Mouse (Mus musculus) liver, adult 2 months (tissue): ENCODE measurements around the gene Slco2b1. TPM values are rescaled to one million over a fixed set of nuclear protein-coding genes. Genes with fewer than 3 reads are reported as not detected.

Source experiments
- DNase-seq: peaks from one replicate; pipeline ENCODE4 v3.0.0-alpha.2; 2011; ENCODE audit warnings: low read depth, low spot score; ENCODE audit errors: extremely low read depth
- H3K27ac ChIP-seq: fragments of 200-500 bp; replicated peaks from 2 replicates; pipeline ENCODE4 v1.5.1; 2012; ENCODE audit warnings: low read depth, mild to moderate bottlenecking, control low read depth, inconsistent platforms, low read length; ENCODE audit not compliant: insufficient read depth
- H3K27me3 ChIP-seq: fragments of 200-500 bp; 2 replicates; pipeline ENCODE4 v1.6.1; 2012; ENCODE audit warnings: mild to moderate bottlenecking, moderate library complexity, low read length, inconsistent platforms; ENCODE audit not compliant: control insufficient read depth, insufficient read depth
- H3K36me3 ChIP-seq: fragments of 200-500 bp; 2 replicates; pipeline ENCODE4 v1.6.1; 2012; ENCODE audit warnings: low read length, inconsistent platforms; ENCODE audit not compliant: control insufficient read depth, insufficient read depth
- H3K4me1 ChIP-seq: fragments of 200-500 bp; 2 replicates; pipeline ENCODE4 v1.6.1; 2011; ENCODE audit warnings: low read length; ENCODE audit not compliant: control insufficient read depth, insufficient read depth
- H3K4me3 ChIP-seq: fragments of 200-500 bp; 2 replicates; pipeline ENCODE4 v1.5.1; 2011; ENCODE audit warnings: low read depth, mild to moderate bottlenecking, control low read depth, low read length, moderate library complexity; ENCODE audit not compliant: insufficient read depth
- H3K79me2 ChIP-seq: fragments of 200-500 bp; 2 replicates; pipeline ENCODE4 v1.6.1; 2012; ENCODE audit warnings: inconsistent platforms, mild to moderate bottlenecking, low read length, moderate library complexity; ENCODE audit not compliant: control insufficient read depth, insufficient read depth
- H3K9ac ChIP-seq: fragments of 200-500 bp; 2 replicates; pipeline ENCODE4 v1.6.1; 2012; ENCODE audit warnings: low read depth, mild to moderate bottlenecking, control low read depth, inconsistent platforms, low read length
- CTCF ChIP-seq: fragments of 200-500 bp; IDR thresholded peaks from 2 replicates; pipeline ENCODE4 v1.5.1; 2011; ENCODE audit warnings: low read depth, low read length, control low read depth
- POLR2A ChIP-seq: fragments of 200-500 bp; IDR thresholded peaks from 2 replicates; pipeline ENCODE4 v1.6.1; 2011; ENCODE audit warnings: low read length, control low read depth; ENCODE audit not compliant: insufficient read depth; ENCODE audit errors: extremely low read depth
- WGBS: fragments of 180-500 bp; shearing (Covaris S2); methylation state at CpG from one replicate; pipeline ENCODE4 v1.1.7; 2018; 5-methylcytosine and 5-hydroxymethylcytosine counted together
- polyA plus RNA-seq: library from polyadenylated mRNA; depleted of rRNA; stranded (reverse); fragments of >200 nt; gene quantifications from 2 replicates; pipeline ENCODE4 v1.2.3, GENCODE M21; 2012
- total RNA-seq: library from RNA; depleted of rRNA; stranded (reverse); fragments of >200 nt; gene quantifications from 2 replicates; pipeline ENCODE4 v1.2.3, GENCODE M21; 2014

Slco2b1 gene
- total and polyA plus RNA-seq, 2 experiments: 107 to 134 TPM

GRCm38 (mm10) chr7:99661071-99661470 lies 50.1 kb downstream of the Slco2b1 start:
- peaks cover 7% of the 10 kb centered on the region for H3K4me1 ChIP-seq
- H3K36me3 ChIP-seq: peaks cover 25% of the 10 kb centered on the region
- H3K79me2 ChIP-seq: no peaks in the 10 kb centered on the region
- H3K4me3 ChIP-seq: no peak overlapping the region
- TF ChIP-seq POLR2A (no peak), CTCF (no peak)
- H3K27me3 ChIP-seq: no peaks in the 10 kb centered on the region
- H3K9ac ChIP-seq: no peak overlapping the region
- WGBS: 92% methylated on average over 9 of the region's 9 CpGs
- no peak for DNase-seq
- H3K27ac ChIP-seq: no peak overlapping the region

- Histone ChIP-seq H3K9ac (no peak overlapping the region), H3K27ac (no peak overlapping the region), H3K4me1 (peaks cover 3% of the 10 kb centered on the region; the same call in 1 of the 2 replicates), H3K79me2 (no peaks in the 10 kb centered on the region), H3K4me3 (no peak overlapping the region), H3K36me3 (peaks cover 23% of the 10 kb centered on the region), H3K27me3 (no peaks in the 10 kb centered on the region)
- peak; percentile 40 for DNase-seq
- 55% methylated on average over 12 of the region's 12 CpGs for WGBS
- peak; percentile 73 for TF ChIP-seq CTCF
- no peak for TF ChIP-seq POLR2A
These were observed 51.6 kb downstream of the Slco2b1 start for GRCm38 (mm10) chr7:99659379-99660029.

DNA sequence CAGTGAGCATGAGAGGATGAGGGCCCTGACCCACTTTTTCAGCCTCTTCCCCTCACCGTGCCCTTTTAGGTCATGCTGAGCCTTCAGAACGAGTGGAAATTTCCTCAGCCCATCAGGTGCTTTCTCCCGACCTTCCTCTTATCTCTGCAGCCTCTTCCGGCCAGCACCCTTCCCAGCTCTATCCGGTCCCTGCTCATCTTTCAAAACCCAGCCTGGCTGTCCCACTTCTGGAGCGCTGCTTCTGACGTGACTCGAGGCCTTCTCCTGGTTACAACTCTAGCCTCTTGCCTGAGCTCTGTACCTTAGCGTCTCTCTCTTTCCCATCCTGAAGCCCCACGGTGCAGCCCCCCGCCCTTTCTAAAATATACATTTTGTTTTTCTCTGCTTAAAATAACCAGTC lies 56.9 kb downstream of the Slco2b1 start:
- Histone ChIP-seq H3K27ac (peak overlapping the region; percentile 19; the same call in 1 of the 2 replicates), H3K27me3 (no peaks in the 10 kb centered on the region), H3K4me1 (0 out of 2 replicates have a peak, but pooled peaks cover 2% of the 10 kb centered on the region), H3K9ac (no peak overlapping the region), H3K36me3 (peaks cover 12% of the 10 kb centered on the region), H3K79me2 (no peaks in the 10 kb centered on the region), H3K4me3 (no peak overlapping the region)
- WGBS: 67% methylated on average over 11 of the region's 11 CpGs
- no peak for DNase-seq
- no peak for TF ChIP-seq POLR2A
- no peak for TF ChIP-seq CTCF

- peaks cover 1% of the 10 kb centered on the region; the same call in 1 of the 2 replicates for H3K4me1 ChIP-seq
- DNase-seq: no peak
- no peak overlapping the region for H3K9ac ChIP-seq
- H3K36me3 ChIP-seq: no peaks in the 10 kb centered on the region
- H3K27ac ChIP-seq: no peak overlapping the region
- no peak for TF ChIP-seq CTCF
- TF ChIP-seq POLR2A: no peak
- H3K79me2 ChIP-seq: no peaks in the 10 kb centered on the region
- WGBS: 65% methylated on average over 4 of the region's 4 CpGs
- H3K27me3 ChIP-seq: no peaks in the 10 kb centered on the region
- no peak overlapping the region for H3K4me3 ChIP-seq
These were observed 61.6 kb downstream of the Slco2b1 start for GRCm38 (mm10) chr7:99649585-99649984.

DNA sequence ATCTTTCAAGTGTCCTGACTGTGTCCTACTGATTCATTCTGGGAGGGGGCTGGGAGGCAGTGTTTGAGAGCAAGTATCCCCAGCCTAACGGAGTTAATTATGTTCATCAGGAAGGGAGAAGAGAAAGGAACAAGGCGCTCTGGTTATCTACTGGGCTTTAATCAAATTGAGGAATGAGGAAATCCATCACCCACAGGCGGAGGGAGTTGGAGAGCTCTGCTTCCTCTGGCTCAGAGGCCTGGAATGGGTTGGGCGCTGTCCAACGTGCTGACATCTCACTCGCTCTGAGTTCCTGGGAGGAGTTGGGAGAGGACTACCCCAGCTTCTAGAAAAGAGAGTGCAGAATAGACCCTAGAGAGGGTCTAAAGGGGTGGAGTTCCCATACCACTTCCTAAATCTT lies 62.5 kb downstream of the Slco2b1 start:
- no peak for DNase-seq
- 0 out of 2 replicates have a peak, but pooled peaks have one; percentile 8 for TF ChIP-seq CTCF
- no peak for TF ChIP-seq POLR2A
- no peak overlapping the region for H3K9ac ChIP-seq
- no peaks in the 10 kb centered on the region; the same call in 1 of the 2 replicates for H3K4me1 ChIP-seq
- H3K27me3 ChIP-seq: no peaks in the 10 kb centered on the region
- no peak overlapping the region for H3K4me3 ChIP-seq
- WGBS: 7% methylated on average over 6 of the region's 6 CpGs
- H3K27ac ChIP-seq: 0 out of 2 replicates have a peak overlapping the region, but pooled peaks have one; percentile 35
- H3K79me2 ChIP-seq: no peaks in the 10 kb centered on the region
- no peaks in the 10 kb centered on the region for H3K36me3 ChIP-seq

DNA sequence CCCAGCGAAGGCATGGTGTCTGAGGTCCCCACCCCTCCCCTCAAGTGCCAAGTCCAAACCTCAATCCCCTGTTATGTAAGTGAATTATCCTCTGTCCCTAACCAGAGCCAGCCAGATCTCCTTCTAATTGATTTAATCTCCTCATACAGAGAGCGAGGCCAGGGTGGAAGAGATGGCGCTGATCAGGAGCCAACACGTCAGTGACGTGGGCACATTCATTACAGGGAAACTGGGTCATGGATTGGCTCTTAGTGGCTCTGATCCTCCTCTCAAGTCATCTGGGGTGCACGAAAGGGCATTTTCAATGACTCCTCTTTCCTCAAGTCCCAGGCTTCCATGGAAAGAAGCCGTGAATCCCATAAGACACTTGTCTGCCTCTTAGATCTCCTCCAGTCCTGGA lies 66.4 kb downstream of the Slco2b1 start:
- Histone ChIP-seq H3K27me3 (no peaks in the 10 kb centered on the region), H3K4me3 (no peak overlapping the region), H3K36me3 (no peaks in the 10 kb centered on the region), H3K27ac (no peak overlapping the region), H3K9ac (no peak overlapping the region), H3K4me1 (no peaks in the 10 kb centered on the region; the same call in 1 of the 2 replicates), H3K79me2 (no peaks in the 10 kb centered on the region)
- DNase-seq: no peak
- WGBS: 85% methylated on average over 7 of the region's 7 CpGs
- no peak for TF ChIP-seq CTCF
- TF ChIP-seq POLR2A: no peak
